Mouse (Mus musculus) intestine, embryonic 16.5 days (tissue): ENCODE data around the gene Timm50. TPM values are rescaled to one million over a fixed set of nuclear protein-coding genes. Genes with fewer than 3 reads are reported as not detected.

Experiments
- ATAC-seq: fragments of 200-750 bp; cut with Nextera tagmentation; 2 replicates; pipeline ENCODE4 v1.8.0; 2017; ENCODE audit warnings: moderate TSS enrichment, moderate library complexity
- H3K27ac ChIP-seq: fragments of 300-500 bp; sonication (generic); 2 replicates; pipeline ENCODE4 v1.5.1; 2014; ENCODE audit warnings: mild to moderate bottlenecking, low read length
- H3K27me3 ChIP-seq: fragments of 300-500 bp; sonication (generic); replicated peaks from 2 replicates; pipeline ENCODE4 v1.6.1; 2014; ENCODE audit warnings: low read length, control low read depth, mixed read lengths; ENCODE audit not compliant: control insufficient read depth, insufficient read depth
- H3K36me3 ChIP-seq: fragments of 300-500 bp; sonication (generic); 2 replicates; pipeline ENCODE4 v1.6.1; 2014; ENCODE audit warnings: low read length, control low read depth; ENCODE audit not compliant: control insufficient read depth, insufficient read depth
- H3K4me1 ChIP-seq: fragments of 300-500 bp; sonication (generic); 2 replicates; pipeline ENCODE4 v1.6.1; 2014; ENCODE audit warnings: low read length, control low read depth, mixed read lengths; ENCODE audit not compliant: control insufficient read depth, insufficient read depth
- H3K4me2 ChIP-seq: fragments of 300-500 bp; sonication (generic); 2 replicates; pipeline ENCODE4 v1.6.1; 2014; ENCODE audit warnings: low read depth, low read length, control low read depth
- H3K4me3 ChIP-seq: fragments of 300-500 bp; sonication (generic); 2 replicates; pipeline ENCODE4 v1.5.1; 2014; ENCODE audit warnings: mild to moderate bottlenecking, low read length
- H3K9ac ChIP-seq: fragments of 300-500 bp; sonication (generic); 2 replicates; pipeline ENCODE4 v1.6.1; 2014; ENCODE audit warnings: low read depth, low read length
- H3K9me3 ChIP-seq: fragments of 300-500 bp; sonication (generic); 2 replicates; pipeline ENCODE4 v1.6.1; 2016; ENCODE audit warnings: low read length, control low read depth; ENCODE audit not compliant: control insufficient read depth
- WGBS: fragments of 180-500 bp; shearing (Covaris S2); extraction: QIAGEN DNeasy Blood & Tissue Kit; methylation state at CpG from one replicate; pipeline ENCODE4 v1.1.7; 2014; 5-methylcytosine and 5-hydroxymethylcytosine counted together
- polyA plus RNA-seq: library from polyadenylated mRNA; unstranded; fragments of >200 nt; fragmentation: Nextera tagmentation; extraction: Ambion mirVana; gene quantifications from 2 replicates; pipeline ENCODE4 v1.2.1, GENCODE M21; 2015

The Timm50 gene
- polyA plus RNA-seq, 1 experiment from 2014 or later, result 174 TPM

DNA sequence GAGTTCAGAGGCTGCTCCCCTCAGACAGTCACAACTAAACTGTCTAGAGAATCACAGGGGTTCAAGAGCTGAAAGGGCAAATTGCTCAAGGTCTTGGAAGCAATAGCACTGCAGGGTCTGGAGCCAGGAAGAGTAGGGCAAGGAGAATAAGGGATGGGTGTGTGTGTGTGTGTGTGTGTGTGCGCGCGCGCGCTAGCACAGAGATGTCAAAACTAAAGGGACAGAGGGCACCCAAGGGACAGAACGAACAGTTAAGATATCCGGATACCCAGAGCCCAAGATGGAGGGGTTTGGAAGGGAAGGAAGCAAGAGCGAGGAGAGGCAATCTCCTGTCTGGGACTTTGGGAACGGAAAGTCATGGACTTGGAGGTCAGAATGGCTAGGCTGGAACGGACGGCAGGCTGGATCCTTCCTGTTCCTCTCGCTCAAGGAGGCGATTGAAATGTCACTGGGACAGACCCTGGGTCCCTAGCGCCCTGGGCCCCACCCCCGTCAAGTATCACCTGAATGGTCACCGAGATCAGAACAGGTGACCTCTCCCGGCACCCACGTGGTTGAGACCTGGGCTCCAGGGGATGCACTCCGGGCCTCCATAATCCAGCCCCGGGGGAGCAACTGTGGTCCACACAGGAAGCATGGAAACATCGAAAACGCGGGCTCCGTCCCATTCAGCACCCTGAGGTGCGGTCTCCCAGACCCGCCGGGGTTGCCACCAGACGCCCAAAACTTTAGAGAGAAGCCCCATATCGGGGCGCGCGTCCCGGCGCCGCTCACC, 534 bp downstream of the Timm50 start:
- Histone ChIP-seq H3K27ac (peak overlapping the region; percentile 69), H3K4me2 (peak overlapping the region; percentile 75), H3K9me3 (no peaks in the 10 kb centered on the region), H3K4me1 (peaks cover 8% of the 10 kb centered on the region), H3K9ac (peak overlapping the region; percentile 92), H3K36me3 (peaks cover 17% of the 10 kb centered on the region), H3K4me3 (peak overlapping the region; percentile 80), H3K27me3 (no peaks in the 10 kb centered on the region)
- peak; percentile 69 for ATAC-seq
- WGBS, result 3% methylated on average over 35 of the region's 35 CpGs

DNA sequence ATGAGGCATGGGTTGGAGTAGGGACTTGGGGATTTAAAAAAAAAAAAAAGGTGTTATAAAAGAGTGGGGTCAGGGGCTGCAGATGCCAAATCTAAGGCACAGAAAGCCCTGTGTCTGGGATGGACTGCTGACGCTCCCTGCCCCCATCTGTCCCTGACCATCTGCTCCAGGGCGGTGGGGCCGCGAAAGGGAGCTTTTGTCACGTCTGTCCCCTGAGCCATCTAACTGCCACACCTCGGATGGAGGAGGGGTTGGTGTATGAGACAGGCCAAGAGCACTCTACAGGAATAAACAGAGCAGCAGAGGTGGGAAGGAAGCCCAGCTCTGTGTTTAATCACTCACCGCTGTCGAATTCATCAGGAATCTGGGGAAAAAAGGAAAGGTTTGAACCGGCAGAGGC, 2.1 kb downstream of the Timm50 start:
- Histone ChIP-seq H3K4me2 (no peak overlapping the region), H3K4me3 (no peak overlapping the region), H3K9me3 (no peaks in the 10 kb centered on the region), H3K9ac (no peak overlapping the region), H3K27me3 (no peaks in the 10 kb centered on the region), H3K27ac (no peak overlapping the region), H3K36me3 (peaks cover 21% of the 10 kb centered on the region), H3K4me1 (peaks cover 8% of the 10 kb centered on the region)
- ATAC-seq, result no peak
- 51% methylated on average over 9 of the region's 9 CpGs for WGBS

DNA sequence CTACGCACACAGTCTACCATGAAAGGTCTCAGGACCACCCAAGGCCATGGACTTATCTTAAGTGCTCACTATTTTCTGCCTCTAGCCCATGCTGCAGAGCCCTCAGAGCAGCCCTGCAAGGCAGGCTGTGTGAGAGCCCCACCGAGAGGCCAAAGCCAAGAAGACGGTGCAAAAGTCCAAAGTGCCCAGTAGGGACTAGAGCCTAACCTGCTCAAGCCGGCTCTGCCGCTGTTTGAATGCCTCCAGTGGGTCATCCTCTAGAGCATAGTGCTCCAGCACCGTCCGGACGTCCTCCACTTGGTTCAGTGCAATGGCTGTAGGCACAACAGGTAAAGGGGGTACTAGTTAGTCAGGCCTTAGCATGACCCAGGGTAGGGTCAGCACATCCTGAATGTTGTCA, 5.7 kb downstream of the Timm50 start:
- H3K27me3 ChIP-seq, result peaks cover 11% of the 10 kb centered on the region
- H3K27ac ChIP-seq, result no peak overlapping the region
- WGBS, result 94% methylated on average over 8 of the region's 8 CpGs
- no peaks in the 10 kb centered on the region for H3K9me3 ChIP-seq
- H3K9ac ChIP-seq, result no peak overlapping the region
- no peak overlapping the region for H3K4me3 ChIP-seq
- H3K4me1 ChIP-seq, result peaks cover 18% of the 10 kb centered on the region
- peaks cover 21% of the 10 kb centered on the region for H3K36me3 ChIP-seq
- H3K4me2 ChIP-seq, result no peak overlapping the region
- no peak for ATAC-seq

DNA sequence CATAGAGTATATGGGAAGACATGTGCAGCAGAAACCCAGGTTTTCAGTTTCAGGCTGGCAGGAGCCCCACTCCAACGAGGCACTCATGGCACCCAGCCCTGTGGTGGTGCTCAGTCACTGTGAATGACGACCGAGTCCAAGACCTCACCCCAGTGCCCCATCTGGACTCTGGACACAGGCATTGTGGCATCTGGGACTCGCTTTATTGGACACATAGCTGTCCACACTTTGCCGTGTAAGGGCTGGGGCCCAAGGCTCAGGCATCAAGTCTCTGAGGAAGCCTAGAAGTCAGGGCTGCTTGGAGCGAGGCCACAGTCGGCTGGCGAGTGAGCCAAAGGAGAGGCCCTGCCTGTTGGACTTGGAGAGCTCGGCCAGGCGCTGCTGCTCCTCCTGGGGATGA, 6.2 kb downstream of the Timm50 start:
- no peak overlapping the region for H3K9ac ChIP-seq
- H3K4me2 ChIP-seq, result no peak overlapping the region
- no peak overlapping the region for H3K27ac ChIP-seq
- H3K27me3 ChIP-seq, result peaks cover 16% of the 10 kb centered on the region
- peaks cover 21% of the 10 kb centered on the region for H3K36me3 ChIP-seq
- WGBS, result 89% methylated on average over 10 of the region's 10 CpGs
- no peak overlapping the region for H3K4me3 ChIP-seq
- H3K4me1 ChIP-seq, result peaks cover 13% of the 10 kb centered on the region
- no peak for ATAC-seq
- H3K9me3 ChIP-seq, result no peaks in the 10 kb centered on the region

DNA sequence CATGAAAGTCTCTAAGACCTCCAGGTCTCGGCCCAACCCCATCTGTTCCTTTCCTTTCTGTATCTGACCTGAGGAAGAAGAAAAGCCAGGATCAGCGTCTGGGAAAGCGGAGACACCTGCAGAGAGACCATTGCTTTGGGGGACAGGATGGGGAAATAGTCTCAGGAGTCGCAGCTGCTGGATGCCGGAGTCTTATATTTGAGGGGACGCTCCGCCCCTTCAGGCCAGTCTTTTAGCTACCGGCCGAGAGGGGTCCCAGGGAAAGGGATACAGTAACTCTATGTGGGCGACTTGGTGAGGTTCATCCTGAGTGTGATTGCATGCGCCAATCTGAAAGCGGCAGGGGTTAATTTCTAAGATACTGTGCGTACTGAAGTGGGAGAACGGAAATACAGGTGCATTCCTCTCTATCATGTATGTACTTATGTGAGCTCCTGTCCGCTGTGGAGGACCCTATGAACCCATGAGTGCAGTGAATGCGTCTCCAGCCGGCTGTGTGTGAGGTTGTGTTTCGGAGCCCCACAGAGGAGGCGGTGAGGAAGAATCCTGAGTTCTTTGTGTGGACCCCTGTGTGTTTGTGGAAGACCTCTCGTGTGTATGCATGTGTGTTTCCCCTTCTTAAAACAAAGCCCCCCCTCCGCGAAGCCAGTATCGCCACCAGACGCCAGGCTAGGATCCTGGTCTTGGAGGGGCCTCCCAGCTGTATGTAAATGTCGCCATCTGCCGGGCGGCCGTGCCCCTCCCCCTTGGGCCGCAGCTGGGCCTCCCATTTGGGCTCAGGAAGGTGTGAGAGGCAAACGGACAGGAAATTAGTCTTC, 10.0 kb downstream of the Timm50 start, which contains the start of gene Dll3:
Gene Dll3, minus strand, starts transcription at position 623 of the 818 bp plus-strand sequence.
- 2% methylated on average over 30 of the region's 30 CpGs for WGBS
- ATAC-seq, result peak; percentile 62
- peaks cover 13% of the 10 kb centered on the region; the same call in 1 of the 2 replicates for H3K36me3 ChIP-seq
- peak within 1 kb of the TSS; percentile 61 for H3K4me2 ChIP-seq
- peak within 1 kb of the TSS; percentile 56 for H3K9ac ChIP-seq
- H3K27ac ChIP-seq, result no peak within 1 kb of the TSS
- peak within 1 kb of the TSS; percentile 37 for H3K4me3 ChIP-seq
- H3K27me3 ChIP-seq, result peaks cover 37% of the 10 kb centered on the region
- peaks cover 14% of the 10 kb centered on the region for H3K4me1 ChIP-seq
- no peaks in the 10 kb centered on the region for H3K9me3 ChIP-seq

DNA sequence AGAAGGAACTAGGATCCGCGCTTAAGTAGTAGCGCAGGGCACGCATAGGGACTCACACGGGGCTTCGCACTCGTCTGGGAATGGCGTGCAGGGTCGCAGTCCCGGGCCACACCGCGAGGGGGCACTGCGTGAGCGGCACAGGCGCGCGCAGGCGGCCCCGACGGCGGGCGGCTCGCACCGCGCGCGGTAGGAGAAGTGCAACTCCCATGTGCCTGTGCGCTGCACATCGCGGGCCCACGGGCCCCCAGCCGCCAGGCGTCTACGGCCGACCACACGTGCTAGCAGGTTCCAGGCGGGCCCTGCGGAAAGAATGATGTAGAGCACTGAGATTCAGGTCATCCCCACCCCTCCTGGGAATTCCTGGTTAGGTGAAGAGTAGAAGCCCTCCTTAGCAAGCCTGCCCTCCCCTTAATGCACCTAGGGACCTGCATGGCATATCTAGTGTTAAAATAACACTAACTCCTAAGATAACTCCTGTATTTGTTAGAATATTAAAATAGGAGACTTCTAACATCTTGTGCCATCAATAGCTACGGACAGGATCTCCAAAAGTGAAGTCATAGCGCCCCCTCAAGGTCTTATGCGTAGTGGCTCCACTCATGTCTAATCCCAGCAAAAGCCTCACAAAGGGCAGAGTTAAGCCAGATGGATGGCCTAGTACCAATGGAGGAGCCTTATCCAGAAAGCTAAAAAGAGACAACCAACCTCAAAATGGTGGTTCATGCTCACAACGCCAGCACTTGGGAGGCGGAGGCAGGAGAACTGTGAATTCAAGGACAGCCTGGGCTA, 12.8 kb downstream of the Timm50 start:
- WGBS, result 20% methylated on average over 43 of the region's 43 CpGs
- Histone ChIP-seq H3K9me3 (no peaks in the 10 kb centered on the region), H3K27me3 (peaks cover 50% of the 10 kb centered on the region), H3K9ac (peak overlapping the region; percentile 30; the same call in 1 of the 2 replicates), H3K27ac (no peak overlapping the region), H3K4me3 (peak overlapping the region; percentile 21), H3K4me2 (peak overlapping the region; percentile 37), H3K4me1 (peaks cover 17% of the 10 kb centered on the region), H3K36me3 (no peaks in the 10 kb centered on the region)
- no peak; the same call in 1 of the 2 replicates for ATAC-seq

DNA sequence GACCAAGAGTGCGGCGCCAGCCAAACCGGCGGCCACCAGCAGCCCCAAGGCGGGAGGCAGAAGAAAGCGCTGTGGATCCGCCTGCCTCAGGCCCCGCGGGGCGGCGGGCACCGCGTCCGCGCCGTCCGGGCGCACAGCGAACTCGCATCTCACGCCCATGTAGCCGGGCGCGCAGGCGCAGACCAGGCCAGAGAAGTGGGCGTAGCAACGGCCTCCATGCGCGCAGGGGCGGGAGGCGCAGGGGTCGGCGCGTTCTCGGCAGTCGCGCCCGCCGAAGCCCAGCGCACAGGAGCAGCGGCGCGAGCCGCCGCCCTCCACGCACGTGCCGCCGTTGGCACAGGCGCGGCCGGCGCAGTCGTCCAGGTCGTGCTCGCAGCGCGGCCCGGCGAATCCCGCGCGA, 17.4 kb downstream of the Timm50 start:
- peak overlapping the region; percentile 58 for H3K4me3 ChIP-seq
- 3% methylated on average over 61 of the region's 63 CpGs for WGBS
- H3K4me2 ChIP-seq, result peak overlapping the region; percentile 91
- peaks cover 53% of the 10 kb centered on the region for H3K27me3 ChIP-seq
- H3K9ac ChIP-seq, result peak overlapping the region; percentile 58
- no peaks in the 10 kb centered on the region for H3K9me3 ChIP-seq
- peaks cover 18% of the 10 kb centered on the region for H3K4me1 ChIP-seq
- no peaks in the 10 kb centered on the region for H3K36me3 ChIP-seq
- ATAC-seq, result peak; percentile 59
- no peak overlapping the region for H3K27ac ChIP-seq

DNA sequence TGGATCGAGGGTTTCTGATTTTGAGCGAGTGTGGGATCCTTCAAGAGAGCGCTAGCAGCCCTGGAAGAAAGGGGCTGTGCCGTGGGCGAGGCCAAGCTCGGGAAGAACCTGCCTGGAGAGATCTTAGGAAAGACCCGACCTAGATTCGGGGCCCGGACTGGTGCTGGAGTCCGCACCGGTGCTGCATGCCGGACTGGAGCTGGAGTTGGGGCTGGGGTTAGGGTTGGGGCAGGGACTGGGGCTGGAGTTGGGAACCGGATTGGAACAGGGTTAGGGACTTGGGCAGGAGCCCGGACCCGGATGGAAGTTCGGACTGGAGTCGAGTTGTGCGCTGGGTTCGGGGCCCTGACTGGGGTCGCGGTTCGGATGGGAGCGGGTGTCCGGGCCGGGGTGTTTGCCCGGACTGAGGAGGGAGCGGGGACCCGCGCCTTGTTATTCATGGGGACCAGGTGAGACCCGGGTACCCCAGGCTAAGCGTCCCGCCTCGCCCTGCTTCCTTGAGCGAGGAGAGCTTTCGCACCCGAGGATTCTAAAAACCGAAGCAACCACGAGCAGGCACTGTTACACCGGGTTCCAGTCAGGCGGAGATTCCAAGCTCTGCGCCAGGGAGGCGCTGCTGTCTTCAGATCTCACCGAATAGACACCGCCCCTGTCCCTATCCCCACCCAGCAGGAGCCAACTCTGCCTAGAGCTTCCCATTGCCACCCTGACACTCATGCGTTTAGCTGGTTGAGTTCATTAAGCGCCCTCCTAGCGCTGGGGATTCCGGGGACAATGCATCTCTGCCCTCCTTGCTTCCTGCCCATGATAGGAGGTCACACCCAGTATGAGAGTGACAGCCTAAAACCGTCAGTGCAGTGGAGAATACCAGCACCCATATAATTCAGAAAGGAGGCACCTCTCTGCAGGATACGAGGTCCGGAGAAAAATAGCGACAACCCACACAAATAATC, 21.0 kb downstream of the Timm50 start, which contains the start of gene Selenov:
Gene Selenov, minus strand, starts transcription at position 549 of the 953 bp plus-strand sequence.
- Histone ChIP-seq H3K9me3 (no peaks in the 10 kb centered on the region), H3K27me3 (peaks cover 54% of the 10 kb centered on the region), H3K9ac (peak within 1 kb of the TSS; percentile 48), H3K4me3 (peak within 1 kb of the TSS; percentile 37), H3K36me3 (no peaks in the 10 kb centered on the region), H3K27ac (no peak within 1 kb of the TSS), H3K4me1 (peaks cover 13% of the 10 kb centered on the region), H3K4me2 (peak within 1 kb of the TSS; percentile 59)
- peak; percentile 31; the same call in 1 of the 2 replicates for ATAC-seq
- WGBS, result 2% methylated on average over 52 of the region's 52 CpGs
